Mouse (Mus musculus) forebrain, embryonic 12.5 days (tissue): ENCODE data around the gene Dnaja4. TPM values are rescaled to one million over a fixed set of nuclear protein-coding genes. Genes with fewer than 3 reads are reported as not detected.
"Not testable (repeated sequence)": the region's sequence is repeated elsewhere in the genome, so short reads cannot be mapped to it uniquely, and the experiment has no call there.

Source experiments
- ATAC-seq: fragments of 200-750 bp; cut with Nextera tagmentation; 2 replicates; pipeline ENCODE4 v1.8.0; 2017; ENCODE audit warnings: moderate TSS enrichment; ENCODE audit not compliant: low FRiP score
- H3K27ac ChIP-seq: fragments of 300-500 bp; sonication (generic); 2 replicates; pipeline ENCODE4 v1.5.1; 2016; ENCODE audit warnings: mild to moderate bottlenecking
- H3K27me3 ChIP-seq: fragments of 300-500 bp; sonication (generic); 2 replicates; pipeline ENCODE4 v1.6.1; 2016; ENCODE audit warnings: mild to moderate bottlenecking
- H3K36me3 ChIP-seq: fragments of 300-500 bp; sonication (generic); replicated peaks from 2 replicates; pipeline ENCODE4 v1.6.1; 2016; ENCODE audit warnings: mild to moderate bottlenecking
- H3K4me1 ChIP-seq: fragments of 300-500 bp; sonication (generic); 2 replicates; pipeline ENCODE4 v1.6.1; 2016
- H3K4me2 ChIP-seq: fragments of 300-500 bp; sonication (generic); 2 replicates; pipeline ENCODE4 v1.6.1; 2016; ENCODE audit warnings: mild to moderate bottlenecking, moderate library complexity
- H3K4me3 ChIP-seq: fragments of 300-500 bp; sonication (generic); replicated peaks from 2 replicates; pipeline ENCODE4 v1.5.1; 2016; ENCODE audit warnings: mild to moderate bottlenecking
- H3K9ac ChIP-seq: fragments of 300-500 bp; sonication (generic); 2 replicates; pipeline ENCODE4 v1.6.1; 2016; ENCODE audit warnings: mild to moderate bottlenecking
- H3K9me3 ChIP-seq: fragments of 300-500 bp; sonication (generic); 2 replicates; pipeline ENCODE4 v1.6.1; 2016
- WGBS: fragments of 180-500 bp; shearing (Covaris S2); methylation state at CpG from one replicate; pipeline ENCODE4 v1.1.7; 2016; 5-methylcytosine and 5-hydroxymethylcytosine counted together
- polyA plus RNA-seq: library from polyadenylated mRNA; unstranded; fragments of >200 nt; fragmentation: Nextera tagmentation; extraction: Ambion mirVana; gene quantifications from 2 replicates; pipeline ENCODE4 v1.2.1, GENCODE M21; 2016

Gene Dnaja4
- polyA plus RNA-seq, 1 experiment from 2014 or later = 3.1 TPM

DNA sequence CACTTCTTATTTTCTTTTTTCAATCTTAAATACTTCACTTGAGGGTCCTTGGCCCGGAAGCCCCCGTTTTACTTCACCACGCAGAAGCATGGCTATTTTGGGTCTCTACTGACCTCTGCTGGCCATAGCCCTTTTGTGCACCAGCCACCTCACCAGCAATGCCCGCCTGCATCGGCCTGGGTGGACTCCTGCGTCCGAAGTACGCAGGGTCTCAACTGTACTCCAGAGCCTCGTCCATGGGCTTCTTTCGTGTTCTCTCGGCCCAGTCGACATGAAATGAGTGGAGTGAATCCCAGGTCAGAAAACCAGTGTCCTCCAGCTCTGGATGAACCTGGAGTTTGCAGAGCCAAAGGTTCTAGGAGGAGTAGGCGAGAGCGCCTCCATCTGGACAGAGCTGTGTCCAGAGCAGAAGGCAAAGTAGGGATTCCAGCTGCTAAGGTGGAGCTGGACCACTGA is 22.1 kb upstream of the Dnaja4 start:
- peak overlapping the region; percentile 47; the same call in 1 of the 2 replicates for H3K9ac ChIP-seq
- peak overlapping the region; percentile 52 for H3K4me2 ChIP-seq
- peak overlapping the region; percentile 21 for H3K4me3 ChIP-seq
- no peaks in the 10 kb centered on the region for H3K36me3 ChIP-seq
- peak; percentile 81 for ATAC-seq
- no peaks in the 10 kb centered on the region for H3K9me3 ChIP-seq
- H3K27me3 ChIP-seq = peaks cover 7% of the 10 kb centered on the region; the same call in 1 of the 2 replicates
- no peaks in the 10 kb centered on the region for H3K4me1 ChIP-seq
- no peak overlapping the region for H3K27ac ChIP-seq
- under 1% methylated on average over 14 of the region's 14 CpGs for WGBS

DNA sequence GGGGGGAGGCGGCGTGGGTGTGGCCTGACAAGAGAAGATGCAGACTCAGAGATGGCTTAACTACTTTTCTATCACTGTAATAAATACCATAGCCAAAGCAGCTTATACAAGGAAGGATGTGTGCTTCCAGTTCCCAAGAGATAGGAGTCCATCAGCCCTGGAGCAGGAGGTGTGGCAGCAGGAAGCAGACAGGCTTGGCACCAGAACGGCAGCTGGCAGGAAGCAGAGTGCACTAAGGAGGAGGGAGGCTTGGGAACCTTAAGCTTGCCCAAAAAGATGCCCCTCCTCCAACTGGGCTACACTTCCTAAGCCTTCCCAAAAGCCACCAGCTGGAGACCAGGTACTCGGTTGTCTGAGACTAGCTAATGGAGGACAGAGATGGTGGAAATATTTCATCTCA is 15.8 kb upstream of the Dnaja4 start:
- Histone ChIP-seq H3K4me2 (no peak overlapping the region), H3K4me1 (no peaks in the 10 kb centered on the region), H3K9ac (no peak overlapping the region), H3K36me3 (no peaks in the 10 kb centered on the region), H3K4me3 (no peak overlapping the region), H3K9me3 (no peaks in the 10 kb centered on the region), H3K27me3 (0 out of 2 replicates have a peak, but pooled peaks cover 5% of the 10 kb centered on the region), H3K27ac (no peak overlapping the region)
- 89% methylated on average over 4 of the region's 4 CpGs for WGBS
- no peak for ATAC-seq

DNA sequence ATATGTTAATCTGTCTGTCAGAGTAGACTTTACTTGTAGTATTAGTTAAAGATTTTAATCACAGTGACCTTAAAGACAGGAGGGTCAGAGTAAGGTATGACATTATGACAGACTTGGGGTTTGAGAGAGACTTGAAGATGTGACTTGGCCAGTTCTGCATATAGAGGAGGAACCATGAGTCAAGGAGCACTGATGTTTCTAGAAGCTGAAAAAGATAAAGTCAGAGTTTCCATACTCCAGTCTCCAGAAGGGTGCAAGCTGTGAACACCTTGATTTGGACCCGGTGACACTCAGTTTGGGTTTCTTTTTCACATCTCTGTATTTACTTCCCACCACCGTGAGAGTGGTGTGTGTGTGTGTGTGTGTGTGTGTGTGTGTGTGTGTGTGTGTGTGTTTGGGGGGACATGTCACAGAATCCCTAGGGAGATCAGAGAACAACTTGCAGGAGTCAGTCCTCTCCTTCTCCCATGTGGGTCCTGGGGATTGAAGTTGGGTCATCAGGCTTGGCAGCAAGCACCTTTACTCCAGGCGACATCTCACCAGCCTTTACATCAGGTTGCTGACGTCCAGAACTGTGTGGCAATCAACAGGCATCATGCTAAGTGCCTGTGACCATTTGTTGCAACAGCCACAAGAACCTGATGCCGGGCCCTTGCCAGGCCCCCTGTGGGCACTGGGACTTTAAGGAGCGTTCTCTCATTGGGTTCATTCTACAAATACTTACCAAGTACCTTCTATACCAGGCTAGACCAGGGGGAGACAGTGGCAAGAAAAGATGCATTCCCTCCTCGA is 14.7 kb upstream of the Dnaja4 start:
- no peak overlapping the region for H3K4me3 ChIP-seq
- WGBS = 76% methylated on average over 7 of the region's 7 CpGs
- H3K9me3 ChIP-seq = no peaks in the 10 kb centered on the region
- no peak overlapping the region for H3K4me2 ChIP-seq
- ATAC-seq = no peak
- H3K27me3 ChIP-seq = 0 out of 2 replicates have a peak, but pooled peaks cover 5% of the 10 kb centered on the region
- H3K9ac ChIP-seq = no peak overlapping the region
- H3K36me3 ChIP-seq = no peaks in the 10 kb centered on the region
- H3K27ac ChIP-seq = no peak overlapping the region
- no peaks in the 10 kb centered on the region; the same call in 1 of the 2 replicates for H3K4me1 ChIP-seq

DNA sequence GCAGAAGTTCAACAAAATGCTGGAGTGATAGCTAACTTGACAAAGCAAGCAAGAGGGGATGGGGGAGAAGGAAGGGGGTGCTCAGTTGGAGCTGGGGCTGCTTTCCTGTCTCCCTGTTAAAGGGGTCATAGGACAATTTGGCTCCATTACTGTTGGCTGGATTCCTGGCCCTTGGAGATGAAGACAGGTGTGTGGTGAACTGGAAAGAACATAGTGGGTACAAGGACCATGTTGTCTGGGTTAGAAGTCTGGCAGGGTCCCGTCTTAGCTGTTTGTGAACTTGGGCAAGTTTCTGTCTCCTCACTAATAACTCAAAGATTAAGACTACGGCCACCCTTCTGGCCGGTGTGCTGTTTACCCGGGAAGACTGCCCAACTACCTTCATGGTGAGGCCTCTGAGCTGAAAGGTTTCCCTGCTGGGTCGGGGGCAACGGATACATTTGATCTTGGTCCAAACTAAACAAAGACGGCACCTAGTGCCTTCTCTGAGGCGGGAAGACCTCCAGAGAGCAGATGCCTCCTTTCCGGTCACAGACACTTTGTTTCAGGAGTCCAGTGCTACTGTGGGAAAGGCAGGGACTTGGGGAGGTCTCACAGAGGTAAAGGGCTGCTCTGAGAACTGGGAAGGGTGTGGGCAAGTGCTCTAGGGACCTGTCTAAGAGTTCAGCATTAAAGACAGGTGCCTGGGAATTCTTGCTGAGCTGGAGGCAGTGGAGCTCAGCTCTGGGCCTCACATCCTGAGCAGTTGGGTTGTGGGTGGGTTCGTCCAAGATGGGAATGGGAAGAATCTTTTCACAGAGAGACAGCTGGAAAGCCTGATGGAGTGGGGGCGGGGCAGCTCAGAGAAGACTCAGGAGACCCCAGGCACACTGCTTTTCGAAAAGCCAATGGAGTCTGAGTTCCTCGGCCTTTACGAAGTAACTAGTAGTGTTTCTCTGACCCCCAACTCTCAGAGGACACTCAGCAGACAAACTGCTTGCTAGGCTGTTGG is 11.1 kb upstream of the Dnaja4 start:
- H3K4me2 ChIP-seq = no peak overlapping the region
- H3K27ac ChIP-seq = no peak overlapping the region
- peaks cover 5% of the 10 kb centered on the region for H3K4me1 ChIP-seq
- H3K36me3 ChIP-seq = no peaks in the 10 kb centered on the region
- no peaks in the 10 kb centered on the region for H3K9me3 ChIP-seq
- no peak overlapping the region for H3K4me3 ChIP-seq
- no peak for ATAC-seq
- H3K9ac ChIP-seq = no peak overlapping the region
- H3K27me3 ChIP-seq = peaks cover 9% of the 10 kb centered on the region; the same call in 1 of the 2 replicates
- 77% methylated on average over 14 of the region's 14 CpGs for WGBS

DNA sequence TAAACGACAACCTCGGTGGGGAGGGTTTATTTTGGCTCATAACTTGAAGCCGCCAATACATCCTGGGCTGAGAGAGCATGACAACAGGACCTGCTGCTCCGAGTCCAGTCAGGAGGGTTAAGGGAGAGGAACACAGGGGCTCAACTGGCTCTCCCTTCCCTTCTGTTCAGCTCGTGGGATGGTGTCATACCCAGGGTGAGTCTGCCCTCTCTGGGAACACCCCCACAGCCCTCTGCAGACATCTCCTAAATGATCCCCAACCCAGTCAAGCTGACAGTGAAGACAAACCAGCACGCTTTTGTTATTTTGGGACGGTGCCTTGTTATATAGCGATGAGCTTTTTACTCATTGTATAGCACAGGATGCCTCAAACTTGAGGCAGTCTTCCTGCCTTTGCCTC is 9.2 kb upstream of the Dnaja4 start:
- Histone ChIP-seq H3K27ac (no peak overlapping the region), H3K27me3 (peaks cover 15% of the 10 kb centered on the region), H3K4me2 (no peak overlapping the region), H3K9ac (no peak overlapping the region), H3K9me3 (no peaks in the 10 kb centered on the region), H3K36me3 (no peaks in the 10 kb centered on the region), H3K4me3 (no peak overlapping the region), H3K4me1 (peaks cover 5% of the 10 kb centered on the region)
- 84% methylated on average over 8 of the region's 8 CpGs for WGBS
- no peak for ATAC-seq

DNA sequence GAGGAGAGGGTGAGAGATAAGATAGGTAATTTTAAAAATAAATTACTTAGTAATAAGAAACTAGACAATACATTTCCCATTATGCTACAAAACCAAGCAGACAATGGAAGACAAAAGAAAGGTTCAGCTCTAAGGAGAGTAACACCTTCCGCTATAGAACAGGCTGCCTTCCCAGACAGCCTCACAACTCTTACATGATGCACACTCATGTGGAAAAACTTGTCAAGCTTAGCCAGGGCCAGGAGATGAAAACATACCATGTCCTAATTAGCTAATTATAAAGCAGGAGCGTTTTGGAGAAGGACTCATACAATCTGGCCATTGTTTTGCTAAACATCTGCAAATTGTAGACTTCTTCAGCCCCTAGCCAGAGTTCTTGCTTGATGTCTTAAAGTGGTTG is 8.0 kb upstream of the Dnaja4 start:
- H3K27ac ChIP-seq, H3K9me3 ChIP-seq, ATAC-seq, H3K9ac ChIP-seq, H3K4me3 ChIP-seq, H3K36me3 ChIP-seq, H3K4me1 ChIP-seq, H3K4me2 ChIP-seq: not testable (repeated sequence)
- peaks cover 23% of the 10 kb centered on the region for H3K27me3 ChIP-seq
- 26% methylated on average over 2 of the region's 2 CpGs for WGBS

DNA sequence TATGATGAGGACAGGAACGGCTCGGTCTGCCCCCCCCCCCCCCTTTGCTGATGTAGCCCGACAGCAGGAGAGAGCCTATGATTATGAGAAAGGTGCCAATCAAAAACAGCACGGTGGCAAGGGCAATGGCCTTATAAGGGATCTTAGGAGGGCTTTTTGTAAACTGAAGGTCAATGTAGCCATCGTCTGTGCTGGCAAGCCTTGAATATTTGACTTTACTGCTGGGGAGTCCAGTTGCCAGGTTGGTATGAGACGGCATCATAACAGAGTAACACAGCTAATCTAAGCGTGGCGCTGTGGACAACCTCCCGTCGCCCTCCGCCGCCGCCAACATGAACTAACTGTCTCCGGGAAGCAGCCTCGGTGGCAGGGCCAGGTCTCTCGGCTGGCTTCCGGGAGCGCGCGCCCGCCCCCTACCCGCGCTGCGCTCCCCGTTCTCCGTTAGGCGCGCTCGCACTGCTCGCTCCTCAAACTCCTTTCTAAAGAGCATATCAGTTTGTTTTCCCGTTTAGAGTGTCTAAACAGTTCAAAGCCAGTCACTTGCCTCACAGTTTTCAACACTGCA is 7.3 kb upstream of the Dnaja4 start:
- Histone ChIP-seq H3K4me3 (peak overlapping the region; percentile 25), H3K4me2 (peak overlapping the region; percentile 50), H3K27me3 (peaks cover 28% of the 10 kb centered on the region)
- not testable (repeated sequence) for H3K9me3 ChIP-seq, H3K4me1 ChIP-seq, H3K9ac ChIP-seq, H3K36me3 ChIP-seq, H3K27ac ChIP-seq
- WGBS = 4% methylated on average over 31 of the region's 31 CpGs
- peak; percentile 11; the same call in 1 of the 2 replicates for ATAC-seq

DNA sequence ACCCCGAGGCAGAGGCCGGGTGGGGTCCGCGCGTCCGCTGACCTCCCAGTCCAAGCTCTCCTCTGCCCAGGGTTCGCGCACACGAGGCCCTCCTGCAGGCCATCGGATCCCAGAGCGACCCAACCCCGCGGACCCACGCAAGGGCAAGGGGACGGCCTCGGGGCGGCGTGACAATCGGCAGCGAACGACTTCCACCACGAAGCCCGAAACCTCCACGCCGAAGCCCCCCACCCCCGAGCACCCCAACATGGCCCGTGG is 343 bp downstream of the Dnaja4 start:
- Histone ChIP-seq H3K27me3 (peaks cover 62% of the 10 kb centered on the region), H3K4me3 (peak overlapping the region; percentile 68), H3K36me3 (no peaks in the 10 kb centered on the region), H3K4me1 (peaks cover 13% of the 10 kb centered on the region; the same call in 1 of the 2 replicates), H3K9ac (peak overlapping the region; percentile 77), H3K27ac (no peak overlapping the region), H3K9me3 (no peaks in the 10 kb centered on the region), H3K4me2 (peak overlapping the region; percentile 93)
- ATAC-seq = peak; percentile 63
- 12% methylated on average over 27 of the region's 27 CpGs for WGBS

DNA sequence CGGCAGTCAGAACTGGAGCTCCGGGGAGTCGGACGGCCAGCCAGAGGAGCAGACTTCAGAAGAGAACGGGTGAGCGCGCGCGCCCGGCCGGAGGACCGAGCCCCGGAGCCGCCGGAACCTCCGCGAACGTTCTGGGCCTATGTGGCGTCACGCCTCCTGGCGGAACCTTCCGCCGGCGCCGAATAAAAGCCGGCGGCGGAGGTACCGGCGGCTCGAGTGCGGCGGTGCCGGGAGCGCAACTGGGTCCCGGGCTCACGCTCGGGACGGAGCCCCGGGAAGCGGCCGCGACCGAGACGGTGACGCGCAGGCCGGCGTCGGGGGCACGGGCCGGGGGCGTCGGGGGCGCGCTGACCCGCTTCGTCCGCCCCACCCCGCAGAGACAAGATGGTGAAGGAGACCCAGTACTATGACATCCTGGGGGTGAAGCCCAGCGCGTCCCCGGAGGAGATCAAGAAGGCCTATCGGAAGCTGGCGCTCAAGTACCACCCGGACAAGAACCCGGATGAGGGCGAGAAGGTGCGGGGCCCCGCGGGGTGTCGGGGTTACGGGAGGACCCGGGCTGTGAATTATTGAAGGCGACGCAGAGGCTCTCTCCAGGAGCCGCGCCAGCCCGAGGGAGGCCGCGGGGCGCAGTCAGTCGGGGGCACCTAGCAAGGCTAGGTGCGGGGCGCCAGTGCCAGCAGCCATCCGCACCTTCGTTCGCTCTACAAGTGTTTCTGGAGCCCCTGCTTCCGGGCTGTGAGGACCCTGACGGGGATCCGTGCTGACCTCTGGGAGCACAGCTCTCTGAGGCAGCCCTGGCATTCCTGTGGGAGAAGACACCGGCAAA is 886 bp downstream of the Dnaja4 start:
- under 1% methylated on average over 90 of the region's 92 CpGs for WGBS
- Histone ChIP-seq H3K9me3 (no peaks in the 10 kb centered on the region), H3K9ac (peak overlapping the region; percentile 77), H3K27ac (no peak overlapping the region), H3K27me3 (peaks cover 62% of the 10 kb centered on the region), H3K4me2 (peak overlapping the region; percentile 93), H3K4me1 (peaks cover 13% of the 10 kb centered on the region; the same call in 1 of the 2 replicates), H3K4me3 (peak overlapping the region; percentile 68), H3K36me3 (no peaks in the 10 kb centered on the region)
- ATAC-seq = peak; percentile 70

DNA sequence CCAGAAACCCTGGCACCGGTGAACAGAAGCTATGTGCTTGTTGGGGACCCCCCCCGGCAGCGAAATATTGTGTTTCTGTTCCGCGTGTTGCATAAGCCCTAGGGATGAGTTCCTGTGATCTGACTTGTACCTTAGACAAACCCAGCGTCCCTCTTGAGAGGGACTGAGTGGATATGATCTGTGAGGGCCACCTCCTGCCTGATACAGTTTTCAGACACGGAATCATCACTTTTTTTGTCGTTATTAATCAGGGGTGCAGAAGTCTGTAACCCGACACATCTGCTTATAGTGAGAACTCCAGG is 1.5 kb downstream of the Dnaja4 start:
- no peaks in the 10 kb centered on the region for H3K9me3 ChIP-seq
- peak overlapping the region; percentile 93 for H3K4me2 ChIP-seq
- peaks cover 13% of the 10 kb centered on the region; the same call in 1 of the 2 replicates for H3K4me1 ChIP-seq
- peak overlapping the region; percentile 68 for H3K4me3 ChIP-seq
- 33% methylated on average over 9 of the region's 9 CpGs for WGBS
- ATAC-seq = no peak
- H3K9ac ChIP-seq = peak overlapping the region; percentile 77
- peaks cover 59% of the 10 kb centered on the region for H3K27me3 ChIP-seq
- H3K27ac ChIP-seq = no peak overlapping the region
- H3K36me3 ChIP-seq = no peaks in the 10 kb centered on the region

DNA sequence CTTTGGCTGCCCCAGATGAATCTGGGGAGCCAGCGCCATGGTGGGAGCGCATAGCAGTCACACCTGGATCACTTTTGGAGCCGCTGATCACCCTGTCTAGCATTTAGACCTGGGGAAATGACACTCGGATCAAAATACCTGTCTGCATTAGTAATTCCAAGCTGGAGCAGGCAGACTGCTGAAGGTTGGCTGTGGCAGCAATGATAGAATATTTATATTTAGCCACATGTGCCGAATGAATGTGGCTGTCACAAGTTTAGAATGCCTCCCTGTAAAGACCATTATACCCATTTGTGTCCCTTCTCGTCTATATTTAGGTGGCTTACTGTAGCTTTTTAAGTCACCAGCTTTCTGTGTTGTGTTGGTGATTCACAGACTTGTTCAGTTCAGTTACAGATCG is 2.1 kb downstream of the Dnaja4 start:
- H3K4me2 ChIP-seq = no peak overlapping the region
- H3K9ac ChIP-seq = no peak overlapping the region
- H3K4me3 ChIP-seq = no peak overlapping the region
- H3K27me3 ChIP-seq = peaks cover 53% of the 10 kb centered on the region
- no peak for ATAC-seq
- peaks cover 13% of the 10 kb centered on the region; the same call in 1 of the 2 replicates for H3K4me1 ChIP-seq
- H3K9me3 ChIP-seq = no peaks in the 10 kb centered on the region
- WGBS = 82% methylated on average over 7 of the region's 7 CpGs
- H3K36me3 ChIP-seq = no peaks in the 10 kb centered on the region
- no peak overlapping the region for H3K27ac ChIP-seq
